9 mouse cellular contexts compared by ENCODE assay signal in genomic region chr12:84278901-84279300, GRCm38 (mm10). TPM values are rescaled to one million over a fixed set of nuclear protein-coding genes. Genes with fewer than 3 reads are reported as not detected.
DNase-seq lines count a peak whose midpoint lies in the region; ATAC-seq and TF ChIP-seq lines count a peak whose summit lies in the region.
"Had no signal": no experiment of that assay in that cellular context is flagged by ENCODE, and none has a peak within 500 bp of the region (broad histone marks: within the 10 kb centered on the region; RNA-seq: fewer than 3 reads in every experiment).

No protein-coding gene starts in this region.

- H3K9me3 ChIP-seq in midbrain, postnatal 0 days (ENCODE audit: low read length) = no peaks in the 10 kb centered on the region
- H3K9me3 ChIP-seq in midbrain, embryonic 10.5 days (replicated peaks) = no peaks in the 10 kb centered on the region; the same call in 1 of the 2 replicates
- H3K9me3 ChIP-seq: liver, embryonic 13.5 days had no signal

- H3K27ac ChIP-seq in midbrain, postnatal 0 days (ENCODE audit: low read depth, low read length) = no peak overlapping the region
- no peak overlapping the region for H3K27ac ChIP-seq in midbrain, embryonic 10.5 days (replicated peaks)
- H3K27ac ChIP-seq: layer of hippocampus, adult 2 months; liver, embryonic 13.5 days had no signal

- H3K4me3 ChIP-seq in midbrain, postnatal 0 days (ENCODE audit: low read depth, low read length) = no peak overlapping the region
- no peak overlapping the region for H3K4me3 ChIP-seq in midbrain, embryonic 10.5 days
- H3K4me3 ChIP-seq: layer of hippocampus, adult 2 months; liver, embryonic 13.5 days had no signal

- no peak for ATAC-seq in midbrain, postnatal 0 days (ENCODE audit: low FRiP score)

- intact Hi-C loops in gastrocnemius, postnatal 14 days (cut with DNase I; ENCODE audit: low total_unique reads) = no loop called here

- H3K36me3 ChIP-seq in midbrain, postnatal 0 days (ENCODE audit: insufficient read depth, low read length) = no peaks in the 10 kb centered on the region
- H3K36me3 ChIP-seq in midbrain, embryonic 10.5 days = no peaks in the 10 kb centered on the region
- H3K36me3 ChIP-seq: liver, embryonic 13.5 days had no signal

- no peak overlapping the region for H3K9ac ChIP-seq in midbrain, postnatal 0 days (replicated peaks; ENCODE audit: low read length, poor library complexity, severe bottlenecking)
- H3K9ac ChIP-seq: liver, embryonic 13.5 days had no signal

- peak; percentile 18 for DNase-seq in gastrocnemius, postnatal 14 days
- DNase-seq in gastrocnemius, postnatal 4 days (ENCODE audit: low spot score in 2 of 2) = no peak
- DNase-seq in midbrain, postnatal 0 days (ENCODE audit: low spot score) = peak; percentile 53
- DNase-seq in midbrain, embryonic 10.5 days (ENCODE audit: low spot score) = no peak
- DNase-seq in brain, embryonic 14.5 days (ENCODE audit: low read depth) = peak; percentile 92
- DNase-seq in urinary bladder, adult 2 months (ENCODE audit: low spot score) = no peak
- no peak for DNase-seq in ovary, adult 18-20 months (ENCODE audit: low spot score)
- DNase-seq: liver, embryonic 13.5 days had no signal

- WGBS in midbrain, postnatal 0 days = 70% methylated on average over 7 of the region's 7 CpGs
- WGBS in midbrain, embryonic 10.5 days = 93% methylated on average over 7 of the region's 7 CpGs

- no peaks in the 10 kb centered on the region for H3K27me3 ChIP-seq in midbrain, postnatal 0 days (ENCODE audit: insufficient read depth, low read length)
- no peaks in the 10 kb centered on the region for H3K27me3 ChIP-seq in midbrain, embryonic 10.5 days (ENCODE audit: low read depth, poor library complexity, severe bottlenecking)
- H3K27me3 ChIP-seq: liver, embryonic 13.5 days had no signal

- TF ChIP-seq CTCF in midbrain, postnatal 0 days (IDR thresholded peaks at IDR 0.05) = no peak
- TF ChIP-seq CTCF in brain, embryonic 14.5 days (IDR thresholded peaks at IDR 0.05; ENCODE audit: borderline replicate concordance, extremely low read depth, insufficient read depth, insufficient read length) = no peak

- no peak for TF ChIP-seq POLR2A in brain, embryonic 14.5 days (IDR thresholded peaks at IDR 0.05; ENCODE audit: borderline replicate concordance, extremely low read depth, insufficient read depth, insufficient read length, poor library complexity, severe bottlenecking)

- no peaks in the 10 kb centered on the region for H3K4me1 ChIP-seq in midbrain, postnatal 0 days (ENCODE audit: insufficient read depth, low read length)
- H3K4me1 ChIP-seq in midbrain, embryonic 10.5 days = peaks cover 14% of the 10 kb centered on the region

- no peak overlapping the region for H3K4me2 ChIP-seq in midbrain, postnatal 0 days (ENCODE audit: low read depth, low read length, poor library complexity, severe bottlenecking)
- H3K4me2 ChIP-seq: liver, embryonic 13.5 days had no signal

RNA-seq across cellular contexts. Expression of gene Ptgr2, which starts 6.1 kb away (rescaled TPM):
- total RNA-seq in gastrocnemius, postnatal 14 days (2021) = 10 to 100 TPM; 64.0 to 68.9 TPM
- 10 to 100 TPM; 50.8 to 58.1 TPM for total RNA-seq in gastrocnemius, postnatal 4 days (2021)
- 13.6 and 16.5 TPM in 2 replicates for total RNA-seq in midbrain, postnatal 0 days (2014; rRNA removed)
- 18.8 and 19.6 TPM in 2 replicates for polyA plus RNA-seq in midbrain, postnatal 0 days (2015; fragmentation: Nextera tagmentation; extraction: Ambion mirVana)
- 19.9 and 21.6 TPM in 2 replicates for polyA plus RNA-seq in midbrain, embryonic 10.5 days (2016; fragmentation: Nextera tagmentation; extraction: Ambion mirVana)
- 7.2 and 10.3 TPM in 2 replicates for polyA plus RNA-seq in brain, embryonic 14.5 days (2012; rRNA removed)
- 33.6 and 38.6 TPM in 2 replicates for polyA plus RNA-seq in urinary bladder, adult 2 months (2012; rRNA removed)

RNA-seq across cellular contexts. Expression of gene Zfp410, which starts 37.8 kb away (rescaled TPM):
- total RNA-seq in gastrocnemius, postnatal 14 days (2021) = 10 to 100 TPM; 15.3 to 17.4 TPM
- total RNA-seq in gastrocnemius, postnatal 4 days (2021) = 10 to 100 TPM; 31.4 to 37.3 TPM
- 55.9 and 60.4 TPM in 2 replicates for total RNA-seq in midbrain, postnatal 0 days (2014; rRNA removed)
- polyA plus RNA-seq in midbrain, postnatal 0 days (2015; fragmentation: Nextera tagmentation; extraction: Ambion mirVana) = 44.7 and 48.5 TPM in 2 replicates
- polyA plus RNA-seq in midbrain, embryonic 10.5 days (2016; fragmentation: Nextera tagmentation; extraction: Ambion mirVana) = 119 and 130 TPM in 2 replicates
- 59.5 and 72.4 TPM in 2 replicates for polyA plus RNA-seq in brain, embryonic 14.5 days (2012; rRNA removed)
- polyA plus RNA-seq in urinary bladder, adult 2 months (2012; rRNA removed) = 35.1 and 40.5 TPM in 2 replicates

Comparison
In these comparisons a context has a peak if more than half of its experiments do, and no peak if none do; other contexts are left out.
1. DNase-seq: peak in gastrocnemius, postnatal 14 days (single experiment), midbrain, postnatal 0 days (single experiment) and brain, embryonic 14.5 days (single experiment); none in gastrocnemius, postnatal 4 days (0 of 2), midbrain, embryonic 10.5 days (single experiment), urinary bladder, adult 2 months (single experiment) and ovary, adult 18-20 months (single experiment).